Mouse (Mus musculus) urinary bladder, adult 18-20 months (tissue): ENCODE measurements around the gene Macf1.
A peak's percentile ranks its signal among the peaks of the same experiment; 100 is the strongest.
"Not testable (repeated sequence)": the region's sequence is repeated elsewhere in the genome, so short reads cannot be mapped to it uniquely, and the experiment has no call there.

ENCODE experiments used
- DNase-seq, 2 experiments: peaks; one replicate each; pipeline ENCODE4 v3.0.0; 2022; ENCODE audit warnings: low spot score in 2 of 2, mixed read lengths in 2 of 2

The Macf1 gene

GRCm38 (mm10) chr4:123447251-123447650 lies 236.9 kb downstream of the Macf1 start:
- DNase-seq: no peak

GRCm38 (mm10) chr4:123446754-123447153 lies 237.4 kb downstream of the Macf1 start:
- DNase-seq: no peak

- DNase-seq: not testable (repeated sequence)
Observed at GRCm38 (mm10) chr4:123446221-123446620, 237.9 kb downstream of the Macf1 start.

- DNase-seq: no peak
Observed at GRCm38 (mm10) chr4:123438414-123438813, 245.7 kb downstream of the Macf1 start.

GRCm38 (mm10) chr4:123433171-123433570 lies 251.0 kb downstream of the Macf1 start:
- no peak for DNase-seq

GRCm38 (mm10) chr4:123431936-123432335 lies 252.2 kb downstream of the Macf1 start:
- no peak for DNase-seq

GRCm38 (mm10) chr4:123427900-123428684 lies 256.1 kb downstream of the Macf1 start:
- no peak for DNase-seq

- no peak for DNase-seq
Observed at GRCm38 (mm10) chr4:123427271-123427899, 256.8 kb downstream of the Macf1 start.

GRCm38 (mm10) chr4:123426429-123427080 lies 257.6 kb downstream of the Macf1 start:
- DNase-seq: no peak

GRCm38 (mm10) chr4:123425672-123426272 lies 258.4 kb downstream of the Macf1 start:
- no peak for DNase-seq

- no peak for DNase-seq
Observed at GRCm38 (mm10) chr4:123424050-123424449, 260.1 kb downstream of the Macf1 start.

GRCm38 (mm10) chr4:123422828-123423227 lies 261.3 kb downstream of the Macf1 start:
- DNase-seq: peak in 1 of 2 experiments; percentile 66

- no peak for DNase-seq
Observed at GRCm38 (mm10) chr4:123418032-123418431, 266.1 kb downstream of the Macf1 start.

GRCm38 (mm10) chr4:123417478-123417877 lies 266.7 kb downstream of the Macf1 start:
- DNase-seq: no peak

- no peak for DNase-seq
Observed at GRCm38 (mm10) chr4:123416829-123417228, 267.3 kb downstream of the Macf1 start.

- no peak for DNase-seq
Observed at GRCm38 (mm10) chr4:123415566-123415965, 268.6 kb downstream of the Macf1 start.

- no peak for DNase-seq
Observed at GRCm38 (mm10) chr4:123413876-123414275, 270.3 kb downstream of the Macf1 start.

- DNase-seq: no peak
Observed at GRCm38 (mm10) chr4:123412981-123413380, 271.2 kb downstream of the Macf1 start.

- no peak for DNase-seq
Observed at GRCm38 (mm10) chr4:123412528-123412878, 271.7 kb downstream of the Macf1 start.

GRCm38 (mm10) chr4:123411732-123412527 lies 272.2 kb downstream of the Macf1 start:
- DNase-seq: peak; percentile 81 to 82

- DNase-seq: peak; percentile 21 to 66
Observed at GRCm38 (mm10) chr4:123411006-123411731, 273.0 kb downstream of the Macf1 start.
